Mouse (Mus musculus) stomach, postnatal 0 days (tissue): ENCODE measurements around the gene Gtdc1.

Experiments used
- CTCF ChIP-seq: IDR thresholded peaks from 2 replicates; pipeline ENCODE4 v1.5.1; 2016; ENCODE audit warnings: antibody characterized with exemption, low read depth, mild to moderate bottlenecking, moderate library complexity
- EP300 ChIP-seq: optimal IDR thresholded peaks from 2 replicates; pipeline ENCODE3; 2016; ENCODE audit warnings: antibody characterized with exemption

DNA sequence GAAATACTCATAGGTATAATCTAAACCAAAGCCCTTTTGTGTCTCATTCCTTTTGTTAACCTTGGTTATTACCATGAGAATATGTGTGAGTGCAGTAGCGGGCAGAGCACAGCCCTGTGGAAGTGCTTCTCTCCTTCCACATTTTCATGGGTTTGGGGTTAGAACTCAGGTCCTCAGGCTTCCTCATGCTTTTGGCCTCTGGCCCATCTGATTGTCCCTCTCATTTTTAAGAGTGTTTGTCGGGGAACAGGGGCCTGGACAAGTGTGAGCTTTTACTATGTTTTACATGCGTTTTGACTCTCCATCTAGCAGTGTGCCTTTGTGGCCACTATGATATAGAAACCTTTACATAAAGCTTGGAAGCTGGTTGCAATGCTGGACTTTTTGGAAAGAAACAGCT lies 296.4 kb downstream of the Gtdc1 start:
- no peak for TF ChIP-seq EP300
- TF ChIP-seq CTCF: no peak
